Mouse (Mus musculus) limb, embryonic 14.5 days (tissue): ENCODE data around the gene Fam168b. TPM values are rescaled to one million over a fixed set of nuclear protein-coding genes. Genes with fewer than 3 reads are reported as not detected.
A peak's percentile ranks its signal among the peaks of the same experiment; 100 is the strongest.

Experiments
- ATAC-seq: fragments of 200-750 bp; cut with Nextera tagmentation; 2 replicates; pipeline ENCODE4 v1.8.0; 2017; ENCODE audit warnings: low read depth, moderate number of reproducible peaks, moderate TSS enrichment; ENCODE audit not compliant: low FRiP score
- DNase-seq: peaks from one replicate; pipeline ENCODE4 v3.0.0-alpha.2; 2015; ENCODE audit warnings: low spot score
- H3K27ac ChIP-seq: fragments of 300-500 bp; sonication (generic); replicated peaks from 2 replicates; pipeline ENCODE4 v1.5.1; 2014; ENCODE audit warnings: low read depth, mild to moderate bottlenecking, low read length, moderate library complexity, mixed read lengths
- H3K27me3 ChIP-seq: fragments of 300-500 bp; sonication (generic); 2 replicates; pipeline ENCODE4 v1.6.1; 2014; ENCODE audit warnings: low read length, mixed read lengths; ENCODE audit not compliant: control insufficient read depth, insufficient read depth
- H3K36me3 ChIP-seq: fragments of 300-500 bp; sonication (generic); 2 replicates; pipeline ENCODE4 v1.6.1; 2014; ENCODE audit warnings: mild to moderate bottlenecking, low read length, moderate library complexity, mixed read lengths; ENCODE audit not compliant: control insufficient read depth, insufficient read depth
- H3K4me1 ChIP-seq: fragments of 300-500 bp; sonication (generic); 2 replicates; pipeline ENCODE4 v1.6.1; 2014; ENCODE audit warnings: antibody characterized with exemption, low read length, mixed read lengths; ENCODE audit not compliant: control insufficient read depth, insufficient read depth
- H3K4me2 ChIP-seq: fragments of 300-500 bp; sonication (generic); replicated peaks from 2 replicates; pipeline ENCODE4 v1.6.1; 2014; ENCODE audit warnings: low read depth, mild to moderate bottlenecking, low read length, moderate library complexity; ENCODE audit not compliant: severe bottlenecking
- H3K4me3 ChIP-seq: fragments of 300-500 bp; sonication (generic); replicated peaks from 2 replicates; pipeline ENCODE4 v1.5.1; 2014; ENCODE audit warnings: low read length
- H3K9ac ChIP-seq: fragments of 300-500 bp; sonication (generic); 2 replicates; pipeline ENCODE4 v1.6.1; 2014; ENCODE audit warnings: mild to moderate bottlenecking, low read depth, low read length, moderate library complexity; ENCODE audit not compliant: severe bottlenecking
- H3K9me3 ChIP-seq: fragments of 300-500 bp; sonication (generic); 2 replicates; pipeline ENCODE4 v1.6.1; 2016; ENCODE audit warnings: low read length; ENCODE audit not compliant: control insufficient read depth
- POLR2A ChIP-seq: fragments of 200-500 bp; IDR thresholded peaks from 2 replicates; pipeline ENCODE4 v1.8.0; 2012; ENCODE audit warnings: inconsistent platforms, mild to moderate bottlenecking, moderate library complexity, borderline replicate concordance; ENCODE audit not compliant: insufficient read depth, insufficient read length; ENCODE audit errors: extremely low read depth
- WGBS: fragments of 180-500 bp; shearing (Covaris S2); extraction: QIAGEN DNeasy Blood & Tissue Kit; methylation state at CpG from one replicate; pipeline ENCODE4 v1.1.7; 2014; 5-methylcytosine and 5-hydroxymethylcytosine counted together
- polyA plus RNA-seq, 2 experiments: library from polyadenylated mRNA; depleted of rRNA in 1 of 2; stranded (reverse) in 1 of 2; unstranded in 1 of 2; fragments of >200 nt; fragmentation: Nextera tagmentation in 1 of 2; extraction: Ambion mirVana in 1 of 2; gene quantifications; 2 replicates each; pipeline versions ENCODE4 v1.2.1 to v1.2.3; 2012 to 2014

The Fam168b gene
- polyA plus RNA-seq, 2 experiments = 76.7 to 210 TPM

DNA sequence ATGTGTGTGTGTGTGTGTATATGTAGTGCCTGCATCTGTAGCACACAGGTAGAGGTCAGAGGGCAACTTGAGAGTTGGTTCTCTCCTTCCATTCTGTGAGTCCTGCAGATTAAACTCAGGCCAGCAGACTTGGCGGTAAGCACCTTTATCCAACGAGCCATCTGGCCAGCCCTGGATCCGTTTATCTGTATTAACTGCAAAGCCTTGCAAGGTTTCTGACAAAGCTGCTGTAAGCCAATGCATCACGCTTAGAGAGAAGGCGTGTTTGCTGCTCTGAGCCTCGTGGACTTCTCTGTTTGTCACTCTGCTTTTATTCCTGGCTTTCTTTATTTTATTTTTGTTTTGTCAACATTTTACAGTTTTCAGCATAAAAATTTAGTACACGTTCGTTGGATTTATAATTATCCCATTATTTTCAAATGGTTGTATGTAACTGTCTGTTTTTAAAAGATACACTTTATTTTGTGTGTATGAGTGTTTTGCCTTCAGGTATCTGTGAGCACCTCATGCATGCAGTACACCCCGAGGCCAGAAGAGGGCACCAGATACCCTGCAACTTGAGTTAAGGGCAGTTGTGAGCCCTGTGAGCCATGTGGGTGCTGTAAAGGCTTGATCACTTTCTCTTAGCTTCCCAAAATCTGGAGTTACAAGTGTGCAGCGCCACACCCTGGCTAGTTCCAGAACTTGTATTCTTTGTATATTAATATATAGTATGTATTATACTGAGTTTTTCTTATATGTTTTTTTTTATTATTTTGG lies 24.1 kb upstream of the Fam168b start:
- TF ChIP-seq POLR2A = no peak
- Histone ChIP-seq H3K27me3 (no peaks in the 10 kb centered on the region), H3K36me3 (peaks cover 8% of the 10 kb centered on the region), H3K4me3 (no peak overlapping the region), H3K4me1 (no peaks in the 10 kb centered on the region), H3K9me3 (no peaks in the 10 kb centered on the region), H3K9ac (no peak overlapping the region), H3K4me2 (no peak overlapping the region), H3K27ac (no peak overlapping the region)
- 54% methylated on average over 10 of the region's 10 CpGs for WGBS
- no peak for ATAC-seq
- peak; percentile 83 for DNase-seq

DNA sequence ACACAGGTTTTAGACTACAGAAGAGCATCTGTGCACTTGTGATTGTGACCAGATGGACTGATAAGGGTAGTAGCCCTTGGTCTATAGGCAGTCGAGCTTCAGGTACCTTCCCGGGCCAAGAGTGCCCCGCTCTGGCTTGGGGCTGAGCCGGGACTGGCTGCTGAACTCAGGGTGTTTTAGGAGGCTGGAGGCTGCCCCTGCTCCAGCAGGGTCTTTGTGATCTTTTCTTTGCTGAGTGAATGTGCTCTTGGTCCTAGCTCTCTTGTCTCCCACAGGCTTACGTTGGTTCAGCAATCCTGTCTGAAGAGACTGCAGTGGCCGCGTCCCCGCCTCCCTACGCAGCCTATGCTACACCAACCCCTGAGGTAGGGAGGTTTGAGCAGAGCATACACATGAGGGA lies 23.0 kb upstream of the Fam168b start:
- no peak for ATAC-seq
- no peak for TF ChIP-seq POLR2A
- Histone ChIP-seq H3K27ac (no peak overlapping the region), H3K27me3 (no peaks in the 10 kb centered on the region), H3K4me1 (no peaks in the 10 kb centered on the region), H3K36me3 (peaks cover 8% of the 10 kb centered on the region), H3K9ac (no peak overlapping the region), H3K4me2 (no peak overlapping the region), H3K9me3 (no peaks in the 10 kb centered on the region), H3K4me3 (no peak overlapping the region)
- no peak for DNase-seq
- WGBS = 85% methylated on average over 9 of the region's 9 CpGs

DNA sequence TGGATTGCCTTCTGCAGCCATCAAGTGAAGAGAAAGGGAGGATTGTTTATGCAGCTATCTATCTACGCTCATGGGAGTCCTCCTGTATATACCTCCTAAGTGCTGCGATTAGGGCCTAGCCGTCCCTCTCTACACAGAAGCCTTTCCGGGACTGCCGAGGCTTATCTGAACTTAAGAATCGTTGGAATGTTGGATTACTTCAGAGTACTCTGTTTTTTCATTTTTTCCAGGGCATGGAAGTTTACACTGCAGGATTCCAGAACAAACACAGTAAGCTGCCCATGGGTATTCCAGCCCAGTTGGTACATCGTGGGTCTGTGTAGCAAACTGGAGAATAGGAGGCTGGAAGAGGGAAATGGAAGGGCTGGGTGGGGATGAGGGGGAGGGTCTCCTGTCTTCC lies 21.4 kb upstream of the Fam168b start:
- 89% methylated on average over 7 of the region's 7 CpGs for WGBS
- H3K36me3 ChIP-seq = peaks cover 8% of the 10 kb centered on the region
- H3K4me1 ChIP-seq = no peaks in the 10 kb centered on the region
- H3K27me3 ChIP-seq = no peaks in the 10 kb centered on the region
- H3K27ac ChIP-seq = no peak overlapping the region
- no peak overlapping the region for H3K9ac ChIP-seq
- TF ChIP-seq POLR2A = no peak
- H3K4me2 ChIP-seq = no peak overlapping the region
- DNase-seq (no peak), ATAC-seq (no peak)
- no peaks in the 10 kb centered on the region for H3K9me3 ChIP-seq
- H3K4me3 ChIP-seq = no peak overlapping the region

DNA sequence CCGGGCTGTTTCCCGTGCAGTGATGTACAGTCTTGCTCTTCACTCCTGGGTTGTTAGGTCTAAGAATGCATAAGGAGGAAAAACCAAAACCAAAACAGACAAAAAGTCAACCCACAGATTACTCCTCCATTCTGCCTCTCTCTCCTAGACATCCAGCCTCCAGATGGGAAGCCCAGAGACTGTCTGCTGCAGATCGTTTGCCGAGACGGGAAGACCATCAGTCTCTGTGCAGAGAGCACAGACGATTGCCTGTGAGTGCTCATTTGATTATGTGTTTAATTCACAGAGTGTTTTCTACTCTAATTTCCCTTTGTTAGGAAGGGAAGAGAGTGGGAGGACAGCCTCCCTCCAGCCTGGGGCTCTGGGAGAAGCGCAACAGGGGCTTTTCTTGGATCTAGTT lies 20.5 kb upstream of the Fam168b start:
- ATAC-seq (no peak), DNase-seq (no peak)
- peaks cover 8% of the 10 kb centered on the region for H3K36me3 ChIP-seq
- no peak for TF ChIP-seq POLR2A
- H3K9me3 ChIP-seq = no peaks in the 10 kb centered on the region
- no peak overlapping the region for H3K4me3 ChIP-seq
- H3K4me2 ChIP-seq = no peak overlapping the region
- no peaks in the 10 kb centered on the region for H3K4me1 ChIP-seq
- H3K27me3 ChIP-seq = no peaks in the 10 kb centered on the region
- WGBS = 87% methylated on average over 7 of the region's 7 CpGs
- no peak overlapping the region for H3K9ac ChIP-seq
- no peak overlapping the region for H3K27ac ChIP-seq

GRCm38 (mm10) chr1:34862877-34863276 lies 20.0 kb upstream of the Fam168b start:
- Histone ChIP-seq H3K9me3 (no peaks in the 10 kb centered on the region), H3K4me2 (no peak overlapping the region), H3K27me3 (no peaks in the 10 kb centered on the region), H3K36me3 (peaks cover 8% of the 10 kb centered on the region), H3K27ac (no peak overlapping the region), H3K4me1 (no peaks in the 10 kb centered on the region), H3K4me3 (no peak overlapping the region), H3K9ac (no peak overlapping the region)
- ATAC-seq (no peak), DNase-seq (no peak)
- WGBS = 94% methylated on average over 13 of the region's 13 CpGs
- TF ChIP-seq POLR2A = no peak
